Mouse (Mus musculus) urinary bladder, postnatal 14 days (tissue): ENCODE measurements around the gene Scn2a.
"Not testable (repeated sequence)": the region's sequence is repeated elsewhere in the genome, so short reads cannot be mapped to it uniquely, and the experiment has no call there.

Experiments used
- DNase-seq: peaks from one replicate; pipeline ENCODE4 v3.0.0; 2021; ENCODE audit warnings: low spot score

Scn2a gene

GRCm38 (mm10) chr2:65700246-65700645 is 79.7 kb downstream of the Scn2a start:
- DNase-seq = no peak

- no peak for DNase-seq
Measured at GRCm38 (mm10) chr2:65701175-65701574, 80.6 kb downstream of the Scn2a start.

GRCm38 (mm10) chr2:65722219-65722800 is 101.7 kb downstream of the Scn2a start:
- DNase-seq = no peak

- DNase-seq = no peak
Measured at GRCm38 (mm10) chr2:65745400-65745799, 124.8 kb downstream of the Scn2a start.

GRCm38 (mm10) chr2:65782442-65782841 is 161.9 kb downstream of the Scn2a start:
- no peak for DNase-seq

- DNase-seq = no peak
Measured at GRCm38 (mm10) chr2:65783392-65783791, 162.8 kb downstream of the Scn2a start.

GRCm38 (mm10) chr2:65792516-65792915 is 171.9 kb downstream of the Scn2a start:
- DNase-seq = no peak

- no peak for DNase-seq
Measured at GRCm38 (mm10) chr2:65793593-65793992, 173.0 kb downstream of the Scn2a start.

GRCm38 (mm10) chr2:65801054-65801709 is 180.6 kb downstream of the Scn2a start:
- DNase-seq = no peak

GRCm38 (mm10) chr2:65806556-65806955 is 186.0 kb downstream of the Scn2a start:
- no peak for DNase-seq

- DNase-seq = not testable (repeated sequence)
Measured at GRCm38 (mm10) chr2:65811203-65811602, 190.6 kb downstream of the Scn2a start.
